Mouse (Mus musculus): ENCODE measurements at regions not wholly inside any gene's neighbourhood (a gene's known extent, or its start where the extent isn't known, plus 50 kb on each side); places are given as distances from the start of the nearest gene placed in this dataset.

DNA sequence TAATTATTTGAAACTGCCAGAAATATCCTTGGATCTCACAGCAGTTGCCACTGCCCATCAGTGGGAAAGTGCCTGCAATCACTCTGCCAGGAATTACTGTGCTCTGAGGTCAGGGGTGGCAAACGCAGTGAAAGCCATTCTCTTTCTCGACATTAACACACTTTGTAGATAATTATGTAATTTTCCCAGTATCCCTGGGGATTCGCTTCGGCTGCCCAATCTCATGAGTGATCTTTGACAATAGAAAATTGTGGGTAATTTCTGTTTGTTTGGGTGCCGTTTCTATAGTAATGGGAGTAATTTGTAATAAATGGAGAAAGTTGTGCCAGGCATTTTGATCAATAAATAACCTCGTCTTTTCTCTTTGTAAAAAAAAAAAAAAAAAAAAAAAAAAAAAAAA, 124.2 kb upstream of the Cdh4 start:
- ATAC-seq (no peak), DNase-seq (ENCODE audit: low read depth, low spot score) (no peak)
- in situ Hi-C loops (cut with MboI; ENCODE audit: low pct_unique_long_range_greater_than_20kb) = no loop called here
- ChIA-PET CTCF (no interaction called here), POLR2A (no interaction called here)
- TF ChIP-seq CTCF (IDR thresholded peaks at IDR 0.05) = no peak
- H3K27me3 ChIP-seq = no peaks in the 10 kb centered on the region

DNA sequence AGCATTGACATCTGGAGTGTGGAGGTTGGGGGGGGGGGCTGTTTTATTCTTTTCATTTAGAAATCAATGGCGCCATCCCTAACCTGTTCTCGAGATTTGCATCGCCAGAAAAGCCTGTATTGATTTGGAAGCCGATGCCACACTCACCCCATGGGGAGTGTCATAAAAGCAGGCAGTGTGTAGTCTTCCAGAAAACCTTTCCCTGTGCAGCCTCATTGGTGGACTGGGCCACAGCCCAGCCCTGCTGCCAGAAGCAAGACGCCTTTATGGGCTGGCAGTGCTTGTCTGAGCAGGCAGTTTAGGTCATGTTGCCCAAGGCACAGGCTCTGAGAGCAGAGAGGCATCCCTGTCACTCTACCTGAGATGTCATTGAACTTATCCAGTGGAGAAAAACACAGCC, 117.0 kb upstream of the Cdh4 start:
- in situ Hi-C loops (cut with MboI; ENCODE audit: low pct_unique_long_range_greater_than_20kb) = no loop called here
- CTCF ChIA-PET = no interaction called here

DNA sequence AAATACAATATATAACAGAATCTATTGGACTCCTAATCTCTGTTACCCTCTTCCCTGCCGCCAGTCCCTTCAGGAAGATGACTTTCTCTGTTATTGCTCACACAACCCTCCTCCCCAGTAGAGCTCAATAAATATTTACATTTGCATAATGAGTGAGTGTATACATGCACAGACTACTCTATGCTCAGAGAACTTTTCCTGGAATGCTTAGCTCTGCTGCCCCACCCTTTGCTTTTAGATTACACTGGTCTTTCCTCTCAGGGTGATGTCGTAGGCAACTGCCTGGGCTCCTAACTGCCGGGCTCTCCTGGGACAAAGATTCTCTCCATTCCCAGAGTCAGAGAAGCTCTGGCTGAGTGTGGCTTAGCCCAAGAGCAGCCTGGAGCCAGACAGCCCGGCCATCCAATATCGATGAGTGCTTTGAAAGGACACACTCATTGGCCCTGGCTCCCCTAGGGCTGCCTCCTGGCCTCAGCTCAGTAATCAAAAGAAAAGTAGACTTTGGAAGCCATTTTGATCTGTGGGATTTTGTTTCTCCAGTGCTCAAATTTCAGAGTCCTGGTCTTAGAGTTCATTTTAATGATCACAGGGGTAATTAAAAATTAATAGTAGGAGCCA, 109.2 kb upstream of the Cdh4 start:
- ATAC-seq (no peak), DNase-seq (ENCODE audit: low read depth, low spot score) (no peak)
- no peaks in the 10 kb centered on the region for H3K27me3 ChIP-seq
- ChIA-PET CTCF (interaction anchor here (1.4 kb wide), 1 partner anchor 8 kb away, joined by 3 read pairs; no protein-coding TSS in a partner anchor), POLR2A (no interaction called here)
- TF ChIP-seq CTCF (IDR thresholded peaks at IDR 0.05) = no peak
- in situ Hi-C loops (cut with MboI; ENCODE audit: low pct_unique_long_range_greater_than_20kb) = no loop called here

More for the DNA sequence above, 117.0 kb upstream of the Cdh4 start:
- DNase-seq (ENCODE audit: low read depth, low spot score) (no peak), ATAC-seq (no peak)
- no peaks in the 10 kb centered on the region for H3K27me3 ChIP-seq
- no peak for TF ChIP-seq CTCF (IDR thresholded peaks at IDR 0.05)
- POLR2A ChIA-PET = no interaction called here

DNA sequence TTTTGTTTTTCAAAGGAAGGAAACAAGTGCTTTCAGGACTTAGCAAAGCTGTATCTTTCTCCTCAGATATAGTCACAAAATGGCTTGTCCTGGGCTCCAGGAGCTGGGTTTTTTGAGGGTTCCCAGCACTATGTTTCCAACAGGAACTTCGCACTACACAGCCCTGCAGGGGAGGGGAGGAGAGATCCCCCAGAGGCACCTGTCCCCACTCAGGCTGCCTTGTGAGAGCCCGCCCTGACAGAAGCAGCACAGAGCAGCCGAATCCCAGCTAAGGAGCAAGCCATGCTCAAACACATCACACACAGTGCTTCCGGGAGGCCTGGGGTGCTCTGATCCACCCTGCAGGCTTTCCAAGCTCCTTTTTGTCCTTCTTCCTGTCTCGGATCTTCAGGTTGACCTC, 108.6 kb upstream of the Cdh4 start:
- DNase-seq (ENCODE audit: low read depth, low spot score) = no peak
- CTCF ChIA-PET = no interaction called here
- ATAC-seq = no peak
- in situ Hi-C loops (cut with MboI; ENCODE audit: low pct_unique_long_range_greater_than_20kb) = no loop called here
- no peaks in the 10 kb centered on the region for H3K27me3 ChIP-seq
- POLR2A ChIA-PET = no interaction called here
- TF ChIP-seq CTCF (IDR thresholded peaks at IDR 0.05) = no peak

DNA sequence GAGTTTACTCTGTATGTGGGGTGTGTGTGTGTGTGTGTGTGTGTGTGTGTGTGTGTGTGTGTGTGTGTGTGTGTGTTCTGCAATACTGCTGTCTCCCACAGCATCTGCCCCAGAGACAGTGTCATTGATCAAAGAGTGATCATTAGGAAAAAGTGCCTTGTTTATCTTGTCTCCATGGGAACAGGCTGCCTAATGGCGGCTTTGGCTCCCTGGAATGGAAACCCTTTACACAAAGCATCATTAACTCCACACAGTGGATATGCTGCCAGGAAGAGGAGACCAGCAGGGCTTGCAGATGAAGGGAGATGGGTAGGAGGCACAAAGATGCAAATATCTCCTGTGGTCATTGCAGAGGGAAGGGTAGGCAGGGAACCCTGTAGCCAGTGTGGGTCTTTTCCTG, 106.0 kb upstream of the Cdh4 start:
- in situ Hi-C loops (cut with MboI; ENCODE audit: low pct_unique_long_range_greater_than_20kb) = no loop called here
- no peaks in the 10 kb centered on the region for H3K27me3 ChIP-seq
- TF ChIP-seq CTCF (IDR thresholded peaks at IDR 0.05) = no peak
- ATAC-seq = no peak
- DNase-seq (ENCODE audit: low read depth, low spot score) = no peak
- ChIA-PET CTCF (no interaction called here), POLR2A (no interaction called here)

DNA sequence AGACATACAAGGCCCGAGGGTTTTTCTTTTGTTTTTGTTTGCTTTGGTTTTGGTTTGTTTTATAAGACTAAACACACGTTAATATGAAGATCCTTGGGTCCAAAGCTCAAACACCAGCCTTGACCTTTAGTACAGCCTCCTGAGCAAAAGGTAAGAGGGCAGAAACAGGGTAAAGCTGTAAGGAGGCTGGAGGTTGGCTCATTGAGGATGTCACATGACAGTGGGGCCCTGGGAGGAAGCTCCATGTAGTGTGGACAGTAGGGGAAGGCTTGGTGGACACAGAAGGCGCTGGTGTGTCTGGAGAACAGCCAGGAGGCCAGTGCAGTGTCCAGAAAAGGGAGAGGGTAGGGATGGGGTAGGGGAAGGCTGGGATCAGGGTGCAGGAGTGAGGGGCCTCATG, 89.6 kb upstream of the Cdh4 start:
- no peak for TF ChIP-seq CTCF (IDR thresholded peaks at IDR 0.05)
- ChIA-PET POLR2A (no interaction called here), CTCF (no interaction called here)
- H3K27me3 ChIP-seq = no peaks in the 10 kb centered on the region
- in situ Hi-C loops (cut with MboI; ENCODE audit: low pct_unique_long_range_greater_than_20kb) = no loop called here
- no peak for ATAC-seq
- no peak for DNase-seq (ENCODE audit: low read depth, low spot score)

DNA sequence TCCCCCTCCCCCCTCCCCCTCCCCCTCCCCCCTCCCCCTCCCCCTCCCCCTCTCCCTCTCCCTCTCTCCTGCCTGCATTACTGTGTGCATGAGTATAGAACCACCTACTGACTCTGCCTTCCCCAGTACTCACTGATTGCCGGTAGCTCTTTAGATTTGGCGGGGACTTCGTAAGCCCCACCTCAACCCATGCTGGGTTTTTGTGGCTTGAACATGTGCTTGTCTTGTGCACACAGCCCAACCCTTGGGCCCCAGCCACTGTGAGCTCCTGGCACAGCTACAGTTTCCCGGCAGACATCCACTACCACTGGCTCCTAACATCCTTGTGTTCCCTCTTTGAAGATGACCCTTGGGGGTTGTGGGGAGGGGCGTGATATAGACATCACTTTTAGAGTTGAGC, 87.4 kb upstream of the Cdh4 start:
- H3K27me3 ChIP-seq = no peaks in the 10 kb centered on the region
- POLR2A ChIA-PET = no interaction called here
- CTCF ChIA-PET = no interaction called here
- in situ Hi-C loops (cut with MboI; ENCODE audit: low pct_unique_long_range_greater_than_20kb) = no loop called here
- DNase-seq (ENCODE audit: low read depth, low spot score) = no peak
- no peak for ATAC-seq
- TF ChIP-seq CTCF (IDR thresholded peaks at IDR 0.05) = no peak

DNA sequence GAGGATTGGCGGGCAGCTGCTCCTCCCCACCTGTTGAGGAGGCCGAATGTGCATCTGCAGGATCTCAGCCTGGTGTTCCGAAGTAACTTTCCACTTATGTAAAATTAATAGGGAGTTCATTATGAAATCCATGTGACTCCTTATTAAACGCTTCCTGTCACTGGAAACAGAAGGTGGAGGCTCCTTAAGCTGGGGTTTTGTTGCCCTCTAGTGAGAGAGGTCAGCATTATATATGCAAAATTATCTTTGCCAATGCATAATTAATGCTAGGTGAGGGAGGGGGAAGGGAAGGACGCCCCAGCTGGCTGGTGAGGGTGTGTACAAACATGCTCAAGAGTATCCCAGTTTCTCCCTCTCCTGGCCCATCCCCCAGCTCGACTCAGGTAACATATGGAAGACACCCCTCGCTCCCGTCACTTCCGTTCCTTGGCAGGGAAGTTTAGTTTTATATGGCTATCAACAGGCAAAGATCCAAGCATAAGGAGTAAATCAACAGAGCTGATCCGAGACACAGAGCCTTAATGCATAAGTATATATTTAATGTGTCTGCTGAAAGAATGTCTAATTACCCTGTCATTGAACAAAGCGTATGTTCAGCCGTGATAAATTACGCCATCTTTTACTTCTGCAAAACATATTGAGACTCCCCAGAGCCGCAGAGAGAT, 71.2 kb upstream of the Cdh4 start:
- ChIA-PET POLR2A (no interaction called here), CTCF (no interaction called here)
- no peak for ATAC-seq

DNA sequence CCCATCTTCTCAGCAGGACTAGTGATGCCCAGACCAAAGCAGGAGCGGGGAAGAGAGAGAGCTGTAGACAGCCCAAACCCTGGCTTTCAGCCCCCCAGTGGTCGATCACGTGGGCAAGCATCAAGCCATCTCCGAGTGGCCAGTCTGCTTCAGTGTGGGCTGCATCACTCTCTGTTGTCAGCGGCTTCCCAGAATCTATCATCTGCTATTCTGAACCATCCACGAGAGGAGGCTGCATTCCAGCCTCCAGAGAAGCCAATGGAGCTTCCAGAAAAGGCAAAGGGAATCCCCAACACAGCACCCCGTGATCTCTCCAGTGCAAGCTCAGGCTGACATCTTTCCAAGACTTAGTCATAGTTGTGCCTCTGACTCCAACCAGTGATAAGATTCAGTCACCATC, 70.7 kb upstream of the Cdh4 start:
- no peaks in the 10 kb centered on the region for H3K27me3 ChIP-seq
- no peak for TF ChIP-seq CTCF (IDR thresholded peaks at IDR 0.05)
- DNase-seq (ENCODE audit: low read depth, low spot score) (no peak), ATAC-seq (no peak)
- POLR2A ChIA-PET = no interaction called here
- in situ Hi-C loops (cut with MboI; ENCODE audit: low pct_unique_long_range_greater_than_20kb) = no loop called here
- CTCF ChIA-PET = no interaction called here

More for the DNA sequence above, 71.2 kb upstream of the Cdh4 start:
- no peak for TF ChIP-seq CTCF (IDR thresholded peaks at IDR 0.05)
- no peaks in the 10 kb centered on the region for H3K27me3 ChIP-seq
- in situ Hi-C loops (cut with MboI; ENCODE audit: low pct_unique_long_range_greater_than_20kb) = no loop called here
- no peak for DNase-seq (ENCODE audit: low read depth, low spot score)

DNA sequence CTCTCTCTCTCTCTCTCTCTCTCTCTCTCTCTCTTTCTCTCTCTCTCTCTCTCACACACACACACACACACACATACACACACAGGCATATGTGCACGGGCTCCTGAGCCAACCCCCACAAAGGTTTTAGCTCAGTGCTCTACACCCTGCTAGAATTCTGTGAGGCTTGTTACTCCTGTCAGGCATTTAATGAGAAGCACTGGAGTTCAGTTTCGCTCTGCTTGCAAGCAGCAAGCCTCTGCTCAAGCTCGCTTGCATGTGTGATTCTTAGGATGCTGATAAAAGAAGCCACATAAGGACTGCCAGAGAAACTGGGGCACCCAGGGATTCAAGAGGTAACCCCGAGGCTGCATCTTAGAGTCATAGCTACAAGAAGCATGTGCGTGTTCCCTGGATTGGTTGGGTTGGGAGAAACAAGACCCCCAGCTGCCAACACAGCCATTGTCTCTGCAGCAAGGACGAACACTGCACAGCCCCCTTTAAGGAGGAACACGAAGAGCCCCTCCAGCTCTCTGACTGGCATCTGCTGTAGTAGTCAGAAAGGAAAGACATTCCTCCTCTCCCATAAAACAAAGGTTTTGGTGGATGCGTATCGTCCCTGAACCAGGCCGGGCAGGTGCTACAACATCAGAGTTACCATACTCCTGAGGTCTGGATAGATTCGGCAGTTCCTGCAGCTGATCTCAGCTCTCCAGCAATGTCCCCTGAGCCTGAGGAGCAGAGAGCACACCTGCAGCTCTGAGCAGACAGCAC, 62.4 kb upstream of the Cdh4 start:
- no peaks in the 10 kb centered on the region for H3K27me3 ChIP-seq
- in situ Hi-C loops (cut with MboI; ENCODE audit: low pct_unique_long_range_greater_than_20kb) = no loop called here
- ATAC-seq (no peak), DNase-seq (ENCODE audit: low read depth, low spot score) (no peak)
- TF ChIP-seq CTCF (IDR thresholded peaks at IDR 0.05) = no peak
- CTCF ChIA-PET = no interaction called here
- POLR2A ChIA-PET = no interaction called here

DNA sequence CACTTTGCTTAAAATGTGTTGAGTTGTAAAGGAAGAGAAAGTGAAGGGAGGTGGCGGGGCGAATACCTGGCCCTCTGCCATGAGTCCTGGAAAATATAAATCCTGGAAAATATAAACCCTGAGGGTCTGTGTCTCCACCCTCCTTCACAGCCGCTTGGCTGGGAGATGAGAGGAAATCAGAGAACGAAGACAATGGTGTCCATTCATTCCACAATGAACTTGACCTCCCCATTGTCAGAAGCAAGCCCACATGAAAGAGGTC, 61.9 kb upstream of the Cdh4 start:
- ChIA-PET POLR2A (no interaction called here), CTCF (no interaction called here)
- in situ Hi-C loops (cut with MboI; ENCODE audit: low pct_unique_long_range_greater_than_20kb) = no loop called here
- DNase-seq (ENCODE audit: low read depth, low spot score) (no peak), ATAC-seq (no peak)
- TF ChIP-seq CTCF (IDR thresholded peaks at IDR 0.05) = no peak
- H3K27me3 ChIP-seq = no peaks in the 10 kb centered on the region

DNA sequence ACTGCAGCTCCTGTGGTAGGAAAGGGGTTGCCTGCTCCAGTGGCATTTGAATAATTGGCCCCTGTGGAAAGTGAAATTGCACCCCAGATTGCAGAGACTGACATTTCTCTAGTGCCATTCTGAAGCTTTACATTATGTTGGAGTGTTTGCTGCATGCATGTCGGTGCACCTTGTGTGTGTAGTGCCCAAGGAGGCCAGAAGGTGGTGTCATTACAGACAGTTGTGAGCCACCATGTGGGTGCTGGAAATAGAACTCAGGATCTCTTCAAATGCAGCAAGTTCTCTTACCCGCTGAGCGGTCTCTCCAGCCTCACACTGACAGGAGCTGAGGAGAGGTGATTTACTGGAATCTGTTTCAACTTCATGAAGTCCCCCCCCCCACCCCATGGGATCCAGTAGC, 60.3 kb upstream of the Cdh4 start:
- ATAC-seq = no peak
- ChIA-PET POLR2A (no interaction called here), CTCF (no interaction called here)
- no peak for TF ChIP-seq CTCF (IDR thresholded peaks at IDR 0.05)
- no peaks in the 10 kb centered on the region for H3K27me3 ChIP-seq
- DNase-seq (ENCODE audit: low read depth, low spot score) = no peak
- in situ Hi-C loops (cut with MboI; ENCODE audit: low pct_unique_long_range_greater_than_20kb) = no loop called here

All from Patski (cell line).